Mouse (Mus musculus) induced T-regulatory cell, adult 2 months (primary cell): ENCODE data around the gene Ipmk.
"Not testable (repeated sequence)": the region's sequence is repeated elsewhere in the genome, so short reads cannot be mapped to it uniquely, and the experiment has no call there.

Experiments
- DNase-seq: peaks from one replicate; pipeline ENCODE4 v3.0.0-alpha.2; 2012; ENCODE audit warnings: low read depth

Ipmk gene

DNA sequence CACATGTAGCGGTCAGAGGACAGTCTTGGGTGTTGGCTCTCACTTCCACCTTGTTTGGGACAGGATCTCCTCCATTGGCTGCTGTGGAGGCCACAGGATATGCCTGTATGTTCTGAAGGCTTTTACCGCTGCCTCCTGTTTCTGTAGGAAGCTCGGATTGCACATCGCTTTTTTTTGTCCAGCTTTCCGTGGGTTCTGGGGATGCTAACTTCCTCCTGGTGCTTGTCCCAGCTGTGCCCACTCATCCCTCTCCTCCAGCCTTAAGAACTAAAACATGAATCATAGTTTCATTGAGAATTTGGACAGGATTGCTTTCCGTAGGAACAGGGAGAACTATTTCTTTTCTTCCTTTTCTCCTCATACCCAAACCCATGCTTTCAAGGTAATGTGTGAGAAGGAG lies 24.3 kb downstream of the Ipmk start:
- no peak for DNase-seq

DNA sequence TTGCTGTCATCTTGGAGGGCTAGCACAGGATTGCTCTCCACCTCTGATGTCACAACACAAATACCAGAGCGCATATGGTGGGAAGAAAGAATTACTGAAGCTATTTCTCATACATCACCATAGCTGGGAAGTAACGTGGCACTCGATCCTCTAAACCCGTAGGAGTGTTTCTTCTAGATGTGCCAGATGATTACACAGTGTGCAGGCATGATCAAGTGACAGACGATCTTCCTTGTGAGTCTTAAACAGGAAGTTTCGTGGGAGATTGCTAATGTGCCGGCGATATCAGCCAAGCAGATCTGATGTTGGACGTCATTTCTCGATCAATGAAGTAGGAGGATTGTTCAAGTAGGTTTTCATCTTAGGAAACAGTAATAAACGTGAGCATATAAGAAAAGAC lies 26.1 kb downstream of the Ipmk start:
- no peak for DNase-seq

DNA sequence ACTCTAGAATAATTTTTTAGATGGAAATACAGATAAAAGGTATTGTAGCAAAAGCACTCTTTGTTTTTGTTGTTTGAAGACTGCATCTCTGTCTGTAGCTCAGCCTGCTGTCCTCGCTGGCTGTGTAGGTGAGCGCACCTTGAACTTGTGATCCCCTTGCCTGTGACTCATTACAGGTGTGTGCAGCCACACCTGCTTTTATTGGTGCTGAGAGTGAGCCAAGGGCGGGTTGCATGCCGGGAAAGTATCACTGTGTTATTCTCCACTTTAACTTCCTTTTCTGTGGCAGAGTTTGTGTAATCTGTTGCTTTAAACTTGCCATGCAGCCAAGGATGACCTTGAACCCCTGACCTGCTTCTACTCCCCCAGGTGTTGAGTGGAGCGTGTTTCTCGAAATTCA lies 28.5 kb downstream of the Ipmk start:
- no peak for DNase-seq

DNA sequence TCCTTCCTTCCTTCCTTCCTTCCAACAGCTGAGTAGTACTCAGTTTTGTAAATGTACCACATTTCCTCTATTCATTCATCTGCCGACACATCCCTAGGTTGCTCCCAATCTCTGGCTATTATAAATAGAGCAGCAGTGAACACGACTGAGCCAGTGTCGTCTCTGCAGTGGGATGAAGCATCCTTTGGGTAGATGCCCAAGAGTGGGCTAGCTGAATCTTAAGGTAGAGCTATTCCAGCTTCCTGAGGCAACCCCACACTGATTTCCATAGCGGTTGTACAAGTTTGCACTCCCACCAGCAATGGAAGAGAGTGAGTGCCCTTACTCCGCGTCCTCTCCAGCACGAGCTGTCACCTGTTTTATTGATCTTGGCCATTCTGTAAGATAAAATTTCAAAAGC lies 32.8 kb downstream of the Ipmk start:
- DNase-seq, result no peak

DNA sequence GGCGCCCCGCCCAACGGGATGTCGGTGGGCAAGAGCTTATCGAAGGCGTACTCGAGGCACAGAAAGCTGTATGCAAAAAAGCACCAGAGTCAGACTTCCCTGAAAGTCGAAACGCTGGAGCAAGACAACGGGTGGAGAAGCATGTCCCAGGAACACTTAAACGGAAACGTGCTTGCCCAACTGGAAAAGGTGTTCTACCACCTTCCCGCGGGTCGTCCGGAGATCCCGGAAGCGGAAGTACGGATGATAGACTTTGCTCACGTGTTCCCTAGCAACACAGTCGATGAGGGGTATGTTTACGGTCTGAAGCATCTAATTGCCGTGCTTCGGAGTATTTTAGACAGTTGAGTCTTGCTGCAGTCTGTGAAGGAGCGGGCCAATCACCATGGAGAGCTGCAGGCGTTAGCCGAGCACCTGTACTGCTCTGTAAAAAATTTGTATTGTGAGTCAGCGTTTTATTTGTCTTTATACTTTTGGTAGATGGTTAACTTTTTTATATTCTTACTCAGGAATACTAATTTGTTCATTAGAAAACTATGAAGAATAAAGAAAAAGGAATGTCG lies 34.0 kb downstream of the Ipmk start:
- DNase-seq, result no peak

DNA sequence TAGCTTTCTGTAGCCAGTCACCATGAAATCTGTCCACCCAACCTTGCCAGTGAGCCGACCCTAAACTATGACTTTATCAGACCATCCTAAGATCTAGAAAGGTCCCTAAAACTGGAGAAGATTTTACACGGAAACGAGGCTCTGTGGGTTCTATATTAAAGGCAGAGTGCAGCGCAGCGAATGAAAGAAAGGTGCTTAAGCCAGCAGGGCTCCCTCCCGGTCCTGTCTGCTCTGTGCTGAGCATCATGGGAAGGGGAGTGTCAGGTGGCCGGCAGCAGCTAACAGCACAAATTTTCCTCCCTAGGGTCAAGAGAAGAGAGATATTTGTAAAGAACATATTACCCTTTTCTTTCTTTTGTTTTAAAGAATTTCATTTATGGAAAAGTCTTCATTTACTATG lies 34.5 kb downstream of the Ipmk start:
- no peak for DNase-seq

DNA sequence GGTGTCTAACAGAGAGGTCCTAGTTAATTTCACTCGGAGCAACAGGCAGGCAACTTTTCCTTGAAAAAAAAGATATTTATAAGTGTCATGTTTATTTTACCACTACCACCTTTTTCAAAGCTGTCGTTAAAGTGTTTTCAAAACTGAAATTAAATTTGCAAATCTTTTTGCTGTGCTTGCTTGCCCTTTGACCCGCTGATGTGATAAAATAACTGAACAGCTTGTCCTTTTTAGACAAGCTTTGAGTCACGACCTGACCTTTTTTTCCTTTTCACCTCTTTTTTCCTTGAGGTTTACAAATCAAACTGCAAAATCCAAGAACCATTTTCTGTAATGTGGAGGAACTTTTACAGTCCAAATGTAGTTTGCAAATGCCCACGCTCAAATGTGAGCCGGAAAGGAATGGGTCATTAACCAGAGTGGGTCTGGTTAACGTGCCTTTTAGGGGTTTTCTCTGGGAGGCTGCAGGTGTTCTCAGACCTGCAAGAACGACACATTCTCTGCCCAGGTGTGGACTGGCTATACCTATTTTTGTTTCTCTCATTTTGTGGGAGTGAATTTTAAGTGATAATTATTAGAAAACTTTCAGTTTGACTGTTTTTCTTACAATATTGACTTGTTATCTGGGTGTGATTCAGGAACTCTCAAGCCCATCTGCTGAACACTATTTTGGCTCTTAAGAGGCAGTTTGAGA lies 35.4 kb downstream of the Ipmk start:
- no peak for DNase-seq

DNA sequence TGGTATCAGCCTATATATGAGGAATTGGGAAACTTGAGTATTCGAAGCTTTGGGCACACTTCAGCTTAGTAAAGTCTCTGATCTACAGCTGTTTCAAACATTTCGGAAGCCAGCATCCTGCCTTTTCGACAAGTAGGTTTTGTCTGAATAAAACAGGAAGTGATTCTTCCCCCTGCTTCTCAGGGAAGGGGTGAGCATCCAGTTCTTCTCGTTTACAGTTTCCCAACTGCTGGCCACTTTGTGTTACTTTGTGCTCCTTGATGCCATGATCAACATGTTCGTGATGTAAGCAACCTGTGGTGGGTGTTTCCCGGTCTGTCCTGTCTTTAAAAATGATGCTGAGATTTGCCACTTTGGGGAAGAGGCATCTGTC lies 36.0 kb downstream of the Ipmk start:
- not testable (repeated sequence) for DNase-seq

DNA sequence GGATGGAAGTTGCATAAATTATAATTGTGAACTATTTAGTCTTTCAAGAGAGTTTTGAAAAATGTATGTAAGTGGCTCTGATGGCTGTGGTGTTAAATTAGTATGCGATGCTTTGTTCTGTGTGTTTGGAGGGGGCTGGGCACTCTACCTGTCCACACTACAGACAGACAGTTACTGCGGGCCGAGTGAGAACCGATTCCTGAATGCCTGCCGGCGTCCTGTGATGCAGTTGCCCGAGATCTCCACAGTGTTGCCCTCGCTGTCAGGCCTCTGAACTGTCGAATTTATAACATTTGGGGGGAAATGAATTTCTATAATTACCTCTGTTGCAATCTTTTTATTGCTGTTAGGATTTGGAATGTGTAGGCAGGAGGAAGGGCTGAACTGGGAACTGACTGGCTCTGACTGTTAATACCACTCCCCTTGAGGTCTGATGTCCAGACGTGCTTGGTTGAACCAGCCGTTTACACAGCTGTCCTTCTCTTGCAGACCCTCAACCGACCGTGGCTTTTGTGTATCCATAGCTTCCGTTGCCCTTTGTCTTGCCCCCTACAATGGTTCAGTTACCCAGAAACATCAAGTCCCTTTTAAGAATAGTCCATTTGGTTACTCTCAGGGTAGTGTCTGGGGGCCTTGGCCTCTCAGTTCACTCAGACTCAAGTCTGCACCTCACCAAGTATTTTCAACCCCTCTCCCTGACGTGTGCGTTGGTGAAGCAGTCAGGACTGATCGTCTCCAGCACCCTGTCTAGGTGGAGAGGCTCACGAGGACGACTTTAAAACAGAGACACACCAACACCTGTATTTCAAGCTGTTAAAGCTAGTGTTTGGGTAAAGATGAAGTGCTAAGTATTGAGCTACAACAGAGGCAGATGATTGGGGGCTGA lies 36.8 kb downstream of the Ipmk start:
- no peak for DNase-seq

DNA sequence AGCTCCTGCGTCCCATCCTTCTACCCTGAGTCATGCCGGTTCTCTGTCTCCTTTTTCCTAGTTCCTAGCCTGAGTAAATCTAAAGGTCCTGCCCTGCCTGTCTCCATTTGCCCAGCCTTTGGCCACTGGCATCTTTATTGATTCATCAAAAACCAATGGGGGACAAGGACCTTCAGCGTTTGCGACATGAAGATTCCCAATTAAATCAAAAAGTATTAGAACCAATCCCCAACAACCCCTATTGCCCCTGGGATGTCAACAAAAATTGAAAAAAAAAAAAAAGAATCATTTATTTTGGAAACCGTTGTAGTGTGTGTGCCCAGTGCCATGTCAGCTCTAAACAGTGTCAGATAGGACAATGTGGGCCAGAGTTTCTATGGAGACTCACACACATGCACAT lies 41.7 kb downstream of the Ipmk start:
- no peak for DNase-seq

DNA sequence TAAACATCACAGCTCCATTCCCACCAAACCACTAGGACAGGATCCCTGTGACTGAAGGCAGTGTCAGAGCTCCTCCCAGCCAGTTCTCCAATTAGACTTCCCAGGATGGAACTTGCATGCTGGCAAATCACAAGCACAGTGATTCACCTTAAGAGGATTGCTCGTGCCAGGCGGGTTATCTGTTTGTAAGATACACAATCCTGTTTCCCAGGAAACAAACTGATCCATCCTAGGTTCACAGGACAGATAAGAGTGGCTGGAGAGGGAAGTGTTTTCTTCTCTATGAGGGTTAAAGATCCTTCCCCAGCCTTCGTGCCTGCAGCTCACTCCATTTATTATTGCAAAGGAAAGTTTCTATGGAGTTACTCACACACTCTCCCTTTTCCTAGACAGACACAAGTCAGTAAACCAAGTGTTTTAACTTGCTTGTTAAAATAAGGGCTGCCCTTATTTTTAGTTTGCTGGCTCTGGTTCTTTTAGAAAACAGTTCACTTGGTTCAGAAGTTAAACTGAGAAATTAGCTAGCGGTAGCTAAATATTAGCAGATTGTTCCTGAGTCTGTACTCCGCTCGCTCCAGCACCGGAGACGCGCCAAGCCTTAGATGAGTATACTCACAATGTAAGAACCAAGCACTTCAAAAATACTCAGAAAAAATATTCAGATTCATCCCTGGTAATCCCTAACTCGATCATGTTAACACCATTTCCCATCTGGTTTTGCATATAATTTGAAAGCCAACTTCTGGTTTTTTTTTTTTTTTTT lies 51.0 kb downstream of the Ipmk start:
- DNase-seq, result no peak

DNA sequence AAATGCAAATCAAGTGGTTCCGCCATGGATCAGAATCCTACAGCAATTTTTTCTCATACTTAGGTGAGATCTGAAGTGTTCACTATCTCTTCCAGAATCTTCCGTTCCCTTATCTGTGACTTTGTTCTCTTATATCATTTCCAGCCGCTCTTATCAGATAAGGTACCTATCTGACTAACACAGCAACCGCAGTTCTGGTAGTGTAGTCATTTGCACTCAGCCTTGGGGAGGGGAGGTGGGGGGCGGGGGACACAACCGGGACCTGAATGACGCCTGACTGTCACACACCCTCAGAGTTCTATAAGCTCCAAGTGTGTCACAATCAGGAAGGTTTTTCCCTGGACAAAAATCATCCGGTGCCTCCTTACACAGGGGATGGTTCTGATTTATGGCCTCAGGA lies 51.8 kb downstream of the Ipmk start:
- peak; percentile 85 for DNase-seq

DNA sequence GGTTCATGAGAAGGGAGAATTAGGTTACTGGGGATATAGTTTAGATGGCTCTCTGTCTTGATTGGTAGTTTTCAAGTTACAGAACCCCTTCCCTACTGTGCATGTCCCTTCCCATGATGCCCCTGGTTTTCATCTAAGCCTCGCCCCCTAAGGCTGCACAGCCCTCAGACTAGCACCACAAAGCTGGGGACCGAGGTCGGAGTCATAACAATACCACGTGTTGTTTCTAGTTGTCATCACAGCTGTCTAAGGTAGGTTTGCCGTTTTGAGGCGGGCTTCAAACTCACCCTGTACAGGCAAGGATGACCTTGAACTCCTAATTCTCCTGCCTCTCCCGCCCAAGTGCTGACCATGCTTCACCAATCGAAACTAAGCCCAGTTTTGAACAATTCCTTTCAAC lies 52.4 kb downstream of the Ipmk start:
- DNase-seq, result peak; percentile 75

DNA sequence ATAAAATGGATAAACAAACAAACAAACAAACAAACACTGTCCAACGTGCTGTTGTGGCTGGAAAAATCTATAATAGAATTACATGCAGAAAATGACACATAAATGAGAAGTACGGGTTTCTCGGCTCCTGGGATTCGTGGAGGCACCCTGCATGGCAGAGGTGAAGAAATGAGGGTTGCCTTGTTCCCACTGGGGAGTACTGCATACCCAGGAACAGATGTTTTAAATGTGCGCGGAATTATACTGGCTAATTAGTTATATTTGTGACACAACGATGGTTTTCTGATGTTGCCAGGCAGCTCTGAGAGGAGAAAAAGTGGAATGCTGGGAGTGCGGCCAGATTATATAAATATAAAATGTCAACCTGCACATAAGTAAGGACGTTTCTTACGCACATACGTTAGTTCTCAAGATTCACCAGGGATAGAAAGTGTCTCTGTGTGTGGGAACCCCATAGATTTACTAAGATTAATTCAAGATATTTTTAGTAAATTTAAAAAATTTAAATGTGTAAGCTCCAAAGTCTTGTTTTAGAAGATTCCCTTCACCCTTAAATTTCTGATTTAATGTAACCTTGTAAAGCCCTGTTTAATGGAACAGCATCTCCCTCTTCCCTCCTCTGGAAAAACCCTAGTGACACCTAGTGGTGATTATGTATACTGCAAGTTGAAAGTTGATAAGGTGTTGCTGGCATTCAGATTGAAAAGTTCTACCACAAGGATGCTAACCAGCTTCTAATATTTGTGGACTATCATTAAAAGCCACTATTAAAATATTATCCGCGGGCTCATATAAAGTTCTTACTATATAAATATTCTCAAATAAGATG lies 53.5 kb downstream of the Ipmk start:
- DNase-seq, result peak; percentile 84

DNA sequence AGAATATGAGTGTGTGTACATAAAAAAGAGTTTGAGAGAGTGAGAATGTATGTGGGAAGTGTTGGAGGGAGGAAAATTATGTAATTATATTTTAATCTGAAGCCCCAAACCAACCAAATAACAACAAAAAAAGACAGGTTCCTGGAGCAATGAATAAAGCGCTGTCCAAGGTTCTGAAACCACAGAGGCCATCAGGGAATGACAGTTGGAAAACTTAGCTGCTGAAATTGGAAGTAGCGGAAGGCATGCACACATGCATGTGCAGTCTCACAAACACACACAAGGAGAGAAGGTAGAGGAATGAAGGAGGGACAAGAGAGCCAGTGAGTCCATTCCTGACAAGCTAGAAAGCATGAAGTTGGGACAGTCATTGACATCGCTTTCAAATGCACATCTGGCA lies 56.1 kb downstream of the Ipmk start:
- DNase-seq, result peak; percentile 16

DNA sequence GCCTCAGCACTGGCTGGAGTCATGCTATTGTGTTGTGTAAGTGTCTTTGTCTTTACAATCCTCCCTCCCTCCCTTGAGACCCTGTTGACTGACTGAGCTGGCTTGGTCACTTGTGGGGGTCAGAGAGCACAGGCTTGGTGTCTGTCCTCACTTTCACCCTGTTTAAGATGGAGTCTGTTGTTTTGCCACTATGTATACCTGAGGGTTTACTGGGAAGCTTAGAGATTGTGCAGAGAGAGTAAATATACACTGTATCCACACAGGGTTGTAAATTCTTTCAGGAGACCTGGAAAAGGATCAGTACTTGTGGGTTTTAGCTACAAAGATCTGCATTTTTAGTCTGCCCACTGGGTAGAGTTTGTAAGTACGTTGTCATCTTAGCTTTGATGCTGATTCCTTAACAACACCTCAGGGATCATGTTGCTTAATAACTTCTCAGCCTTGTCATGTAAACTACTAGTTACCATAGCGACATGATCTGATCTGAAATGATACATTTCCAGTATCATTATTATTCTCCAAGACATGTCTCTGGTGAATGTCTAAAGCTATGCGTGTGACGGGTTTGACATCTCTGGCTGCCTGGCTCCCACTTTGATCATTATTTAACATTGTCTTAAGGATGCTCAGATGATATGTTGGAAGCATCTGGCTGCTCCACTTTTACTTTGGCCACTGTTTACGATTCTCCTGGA lies 58.1 kb downstream of the Ipmk start:
- DNase-seq, result no peak

DNA sequence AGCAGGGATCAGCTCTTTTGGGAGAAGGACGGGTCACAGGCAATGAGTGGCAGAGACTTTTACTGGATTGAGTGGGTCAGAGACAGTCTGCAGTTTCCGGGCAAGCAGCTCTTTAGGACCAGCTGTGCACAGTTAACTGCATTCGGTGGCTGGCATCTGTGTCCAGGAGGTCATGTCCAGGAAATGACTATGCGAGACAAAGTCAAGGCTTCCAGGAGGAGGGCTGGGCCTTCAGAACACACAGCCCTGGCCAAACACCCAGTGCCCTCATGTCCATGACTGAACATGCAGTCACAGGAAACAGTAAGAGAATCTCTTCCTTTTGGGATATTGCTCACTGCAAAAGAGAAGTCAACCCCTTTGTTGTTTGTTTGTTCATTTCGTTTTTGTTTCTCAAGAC lies 62.4 kb downstream of the Ipmk start:
- DNase-seq, result no peak

DNA sequence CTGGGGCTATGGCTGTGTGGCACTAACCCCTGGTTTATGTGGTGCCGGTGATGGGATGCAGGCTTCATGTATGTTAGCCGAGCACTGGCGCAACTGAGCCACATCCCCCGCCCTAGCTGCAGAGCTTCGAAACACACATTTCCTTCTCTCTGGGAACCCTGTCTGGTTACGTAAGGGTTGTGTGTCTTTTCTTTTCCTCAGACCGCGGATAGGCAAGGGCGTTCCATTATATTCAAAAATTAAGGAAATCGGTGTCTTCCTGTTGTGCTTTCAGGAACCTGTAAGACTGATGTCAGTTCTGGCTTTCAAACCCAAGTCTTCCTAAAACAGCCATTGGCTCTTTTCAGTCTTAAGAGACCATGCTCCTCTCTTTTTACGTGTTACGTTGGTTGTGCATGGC lies 65.8 kb downstream of the Ipmk start:
- no peak for DNase-seq

DNA sequence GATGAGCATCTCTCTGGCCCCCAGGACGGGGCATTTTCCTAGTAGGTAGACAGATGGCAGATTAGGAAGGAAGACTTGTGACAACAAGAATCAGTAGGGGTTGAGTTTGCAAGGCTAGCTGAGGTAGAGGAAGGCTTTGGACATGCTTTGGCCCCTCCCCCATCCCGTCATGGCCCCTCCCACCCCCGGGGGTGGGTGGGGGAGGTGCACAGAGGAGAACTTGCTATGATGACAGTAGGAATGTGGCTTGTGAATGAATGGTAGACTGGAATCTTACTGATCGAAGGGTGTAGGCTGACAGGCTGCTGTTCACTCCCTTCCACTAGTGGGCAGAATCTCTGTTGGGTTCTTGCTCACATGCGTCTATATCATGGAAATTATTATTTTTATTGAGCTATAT lies 74.0 kb downstream of the Ipmk start:
- no peak for DNase-seq

DNA sequence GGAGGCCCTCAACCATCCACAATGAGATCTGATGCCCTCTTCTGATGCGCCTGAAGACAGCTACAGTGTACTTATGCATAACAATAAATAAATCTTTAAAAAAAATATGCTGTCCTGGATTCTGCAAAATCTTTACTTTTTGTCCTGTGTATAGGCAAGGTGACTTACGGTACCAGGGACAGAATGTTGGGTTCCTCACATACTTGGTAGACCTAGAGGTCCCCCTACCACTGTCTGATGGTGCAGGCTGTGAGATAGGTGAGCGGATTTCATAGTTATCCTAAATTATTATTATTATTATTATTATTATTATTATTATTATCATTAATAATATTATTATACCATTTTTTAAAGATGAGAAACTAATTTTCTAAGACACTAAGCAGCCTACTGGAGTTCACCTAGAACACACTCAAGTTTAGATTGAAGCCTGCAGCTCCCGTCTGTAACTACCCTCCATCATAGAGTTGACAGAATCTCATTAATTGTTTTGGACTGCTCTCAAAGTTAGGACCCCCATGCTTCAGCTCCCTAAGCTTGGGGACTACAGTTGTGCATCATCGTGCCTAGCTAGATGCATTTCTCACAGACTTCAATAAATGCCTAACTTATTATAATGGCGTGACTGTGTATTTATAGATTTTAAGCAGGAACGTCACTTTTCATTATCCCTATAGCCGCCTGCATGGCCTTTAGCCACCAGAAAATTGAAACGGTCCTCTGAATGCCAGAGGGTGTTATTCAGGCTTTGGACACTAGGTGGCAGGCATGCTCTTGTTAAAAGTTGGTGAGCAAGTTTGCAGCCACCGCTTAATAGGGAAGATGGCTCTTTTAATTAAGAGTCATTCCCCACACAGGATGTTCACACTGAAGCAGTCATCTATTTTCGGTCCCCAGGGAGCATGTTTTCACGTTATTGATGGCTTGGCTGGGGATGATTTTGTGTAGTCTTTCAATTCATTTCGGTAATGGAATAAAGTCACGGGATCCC lies 74.8 kb downstream of the Ipmk start:
- peak; percentile 73 for DNase-seq
